Mouse (Mus musculus): ENCODE results near the gene Popdc2. TPM values are rescaled to one million over a fixed set of nuclear protein-coding genes. Genes with fewer than 3 reads are reported as not detected.

The Popdc2 gene
- 9.8 and 10.6 TPM in 2 replicates for polyA plus RNA-seq (2012; rRNA removed)

GRCm38 (mm10) chr16:38361933-38362332, at the start of gene Popdc2:
Gene Popdc2 (plus strand): TSS chr16:38362209.

GRCm38 (mm10) chr16:38341396-38342324, 20.3 kb upstream of the Popdc2 start, which contains the start of gene Maats1:
Gene Maats1 (minus strand): TSS chr16:38342143.

GRCm38 (mm10) chr16:38346529-38347325, 15.3 kb upstream of the Popdc2 start, which contains the start of the genes Cox17 and Gm21987:
Gene Cox17 (plus strand): TSS chr16:38346991.
Gene Gm21987 (plus strand): TSS chr16:38347040.

Other genes with a start within 250 kb of the Popdc2 start
- 19.0 and 20.4 TPM in 2 replicates for gene Nr1i2, start 67.4 kb upstream of the Popdc2 start, polyA plus RNA-seq (2012; rRNA removed)
- gene Maats1, start 20.1 kb upstream of the Popdc2 start, polyA plus RNA-seq (2012; rRNA removed), result 0.02 and 0.04 TPM in 2 replicates
- 150 and 164 TPM in 2 replicates for gene Cox17, start 15.2 kb upstream of the Popdc2 start, polyA plus RNA-seq (2012; rRNA removed)
- not detected in 2 replicates for gene Gm21987, start 15.2 kb upstream of the Popdc2 start, polyA plus RNA-seq (2012; rRNA removed)
- 51.4 and 52.5 TPM in 2 replicates for gene Pla1a, start 70.9 kb downstream of the Popdc2 start, polyA plus RNA-seq (2012; rRNA removed)
- 11.0 and 11.5 TPM in 2 replicates for gene Adprh, start 90.5 kb downstream of the Popdc2 start, polyA plus RNA-seq (2012; rRNA removed)
- 0.68 and 0.71 TPM in 2 replicates for gene Cd80, start 93.4 kb downstream of the Popdc2 start, polyA plus RNA-seq (2012; rRNA removed)
- gene Timmdc1, start 160.5 kb downstream of the Popdc2 start, polyA plus RNA-seq (2012; rRNA removed), result 7.9 and 8.6 TPM in 2 replicates
- gene Poglut1, start 188.0 kb downstream of the Popdc2 start, polyA plus RNA-seq (2012; rRNA removed), result 5.7 and 6.2 TPM in 2 replicates
- 36.9 and 44.6 TPM in 2 replicates for gene Tmem39a, start 196.5 kb downstream of the Popdc2 start, polyA plus RNA-seq (2012; rRNA removed)